Mouse (Mus musculus) cortical plate, adult 2 months (tissue): ENCODE measurements at regions not wholly inside any gene's neighbourhood (a gene's known extent, or its start where the extent isn't known, plus 50 kb on each side); places are given as distances from the start of the nearest gene placed in this dataset.

Source experiments
- H3K27ac ChIP-seq: fragments of 200-500 bp; 2 replicates; pipeline ENCODE4 v1.5.1; 2012; ENCODE audit warnings: low read length, control low read depth, inconsistent platforms; ENCODE audit not compliant: insufficient read depth
- H3K4me1 ChIP-seq: fragments of 200-500 bp; 2 replicates; pipeline ENCODE4 v1.6.1; 2011; ENCODE audit warnings: low read length; ENCODE audit not compliant: control insufficient read depth, insufficient read depth
- H3K4me3 ChIP-seq: fragments of 200-500 bp; 2 replicates; pipeline ENCODE4 v1.5.1; 2011; ENCODE audit warnings: mild to moderate bottlenecking, low read length, control low read depth; ENCODE audit not compliant: insufficient read depth
- CTCF ChIP-seq: fragments of 200-500 bp; IDR thresholded peaks from 2 replicates; pipeline ENCODE4 v1.5.1; 2011; ENCODE audit warnings: mild to moderate bottlenecking, control low read depth, low read length; ENCODE audit not compliant: insufficient read depth; ENCODE audit errors: extremely low read depth
- POLR2A ChIP-seq: fragments of 200-500 bp; IDR thresholded peaks from 2 replicates; pipeline ENCODE4 v1.6.1; 2011; ENCODE audit warnings: mild to moderate bottlenecking, low read length, control low read depth; ENCODE audit not compliant: insufficient read depth; ENCODE audit errors: extremely low read depth

- Histone ChIP-seq H3K4me1 (no peaks in the 10 kb centered on the region), H3K4me3 (no peak overlapping the region), H3K27ac (no peak overlapping the region)
- TF ChIP-seq CTCF (no peak), POLR2A (no peak)
Observed at GRCm38 (mm10) chrX:11239066-11239465, 60.0 kb upstream of the H2al1a start.

- H3K4me1 ChIP-seq, result no peaks in the 10 kb centered on the region
- TF ChIP-seq POLR2A, result no peak
- TF ChIP-seq CTCF, result no peak
- no peak overlapping the region for H3K27ac ChIP-seq
- H3K4me3 ChIP-seq, result no peak overlapping the region
Observed at GRCm38 (mm10) chrX:11245576-11245975, 53.5 kb upstream of the H2al1a start.
